Mouse (Mus musculus) CD4-positive, CD25-positive, alpha-beta regulatory T cell, adult 4 months (primary cell): ENCODE data around the gene Gstp1. TPM values are rescaled to one million over a fixed set of nuclear protein-coding genes. Genes with fewer than 3 reads are reported as not detected.

Experiments
- ATAC-seq: one replicate; pipeline ENCODE4 v1.8.0; 2017
- polyA plus RNA-seq, 2 experiments: library from polyadenylated mRNA; unstranded; fragments of 100-300 nt; shearing (Covaris generic); gene quantifications; one replicate each; pipeline ENCODE4 v1.2.1; 2017

Gene Gstp1
- polyA plus RNA-seq, 2 experiments from 2014 or later, result 543 to 655 TPM

DNA sequence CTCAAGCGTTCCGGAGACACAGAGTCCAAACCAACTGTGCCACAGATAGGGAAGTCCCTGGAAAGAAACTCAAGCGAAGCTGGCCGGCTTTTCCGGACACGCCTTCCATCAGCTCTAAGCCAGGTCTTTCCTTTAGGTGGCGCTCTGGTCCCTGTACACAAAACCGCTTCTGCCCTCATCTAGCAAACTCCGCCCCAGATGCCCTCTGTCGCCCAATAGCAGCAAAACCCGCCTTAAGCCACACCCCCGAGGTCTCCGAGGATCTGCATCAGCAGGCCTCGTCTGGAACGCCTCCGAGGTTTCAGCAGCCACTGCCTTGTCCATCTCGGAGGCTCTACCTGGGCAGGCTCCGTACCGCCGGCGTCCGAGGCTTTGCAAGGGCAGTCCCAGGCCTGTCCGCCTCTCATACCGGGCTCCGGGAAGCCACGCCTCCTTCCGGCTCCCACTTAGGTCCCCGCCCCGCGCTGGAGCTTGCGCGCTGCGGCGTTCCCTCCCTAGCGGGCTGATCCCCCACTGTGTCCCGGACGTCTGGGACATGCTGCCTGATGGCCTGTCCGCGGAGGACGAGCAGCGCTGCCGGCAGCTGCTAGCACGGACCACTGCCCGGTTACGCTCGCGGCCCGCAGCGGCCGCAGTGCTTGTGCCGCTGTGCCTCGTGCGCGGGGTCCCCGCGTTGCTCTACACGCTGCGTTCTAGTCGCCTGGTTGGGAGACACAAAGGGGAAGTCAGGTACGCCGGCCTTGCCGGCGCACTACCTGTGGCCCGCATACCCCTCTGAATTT lies 37.5 kb downstream of the Gstp1 start, which contains the start of the genes Nudt8 and Gm49405:
TSS of gene Nudt8 (plus strand) at position 462 of the 782 bp plus-strand sequence.
TSS of gene Gm49405 (plus strand) at position 508 of the 782 bp plus-strand sequence.
- ATAC-seq, result peak; percentile 96

DNA sequence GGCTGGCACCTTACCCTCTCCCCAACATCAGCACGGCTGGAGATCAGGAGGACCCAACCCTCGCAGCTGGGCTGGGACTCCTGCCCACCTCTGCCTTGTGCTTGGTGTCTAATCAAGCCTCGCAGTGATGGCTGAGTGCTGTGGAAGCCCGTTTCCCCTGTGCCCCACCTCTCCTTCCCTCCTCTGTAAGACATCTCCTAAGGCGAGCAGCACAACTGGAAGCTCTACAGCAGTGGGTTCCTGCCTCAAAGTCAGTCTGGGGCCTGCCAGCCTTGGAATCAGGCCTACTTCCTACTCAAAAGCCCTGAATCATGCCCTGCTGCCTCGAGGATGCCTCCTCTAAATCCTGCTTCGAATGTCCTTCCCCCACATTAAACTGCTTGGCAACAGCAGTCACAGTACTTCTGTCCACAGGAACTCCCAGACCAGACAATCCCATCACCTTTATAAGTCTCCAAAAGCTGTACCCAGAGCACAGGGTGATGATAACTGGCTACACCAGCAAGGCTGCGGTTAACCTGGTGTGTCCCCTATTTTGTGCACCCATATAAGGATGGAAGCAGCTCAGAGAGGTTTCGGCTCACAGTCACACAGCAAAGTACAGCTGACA lies 38.6 kb downstream of the Gstp1 start:
- no peak for ATAC-seq

DNA sequence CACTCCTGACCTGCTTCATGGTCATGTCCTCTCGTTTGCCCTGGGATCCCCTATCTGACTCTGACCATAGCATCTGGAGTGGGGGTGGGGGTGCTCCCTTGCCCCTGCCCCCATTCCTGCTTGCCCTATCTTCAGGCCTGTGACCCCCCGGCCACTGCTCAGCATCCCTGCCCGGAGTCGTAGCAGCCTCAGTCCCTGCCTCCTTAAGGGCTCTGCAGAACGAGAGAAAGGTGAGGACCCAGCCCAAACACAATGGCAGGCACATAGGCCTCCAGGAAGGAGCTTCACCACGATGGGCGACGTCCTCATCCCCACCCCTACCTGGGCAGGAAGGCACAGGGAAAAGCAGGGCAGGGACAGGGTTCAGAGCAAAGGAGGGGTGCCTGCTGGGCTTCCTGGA lies 39.5 kb downstream of the Gstp1 start:
- ATAC-seq, result no peak

DNA sequence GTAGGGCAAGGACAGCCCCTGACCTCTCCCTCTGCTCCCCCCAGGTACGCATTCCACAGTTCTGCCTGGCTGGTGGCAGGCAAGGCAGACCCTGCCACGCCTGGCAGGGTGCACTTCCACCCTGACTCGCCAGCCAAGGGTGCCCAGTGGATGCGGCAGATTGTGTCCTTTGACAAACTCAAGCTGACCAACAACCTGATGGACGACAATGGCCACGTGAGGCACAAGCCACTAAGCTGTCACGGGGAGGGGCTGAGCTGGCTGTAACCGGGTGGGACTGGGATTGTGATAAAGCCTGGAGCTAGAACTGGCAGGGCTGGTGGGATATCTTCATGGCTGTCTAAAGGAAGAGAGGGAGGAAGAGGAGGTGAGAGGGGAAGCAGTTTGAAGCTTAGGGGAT lies 40.6 kb downstream of the Gstp1 start:
- ATAC-seq, result no peak

DNA sequence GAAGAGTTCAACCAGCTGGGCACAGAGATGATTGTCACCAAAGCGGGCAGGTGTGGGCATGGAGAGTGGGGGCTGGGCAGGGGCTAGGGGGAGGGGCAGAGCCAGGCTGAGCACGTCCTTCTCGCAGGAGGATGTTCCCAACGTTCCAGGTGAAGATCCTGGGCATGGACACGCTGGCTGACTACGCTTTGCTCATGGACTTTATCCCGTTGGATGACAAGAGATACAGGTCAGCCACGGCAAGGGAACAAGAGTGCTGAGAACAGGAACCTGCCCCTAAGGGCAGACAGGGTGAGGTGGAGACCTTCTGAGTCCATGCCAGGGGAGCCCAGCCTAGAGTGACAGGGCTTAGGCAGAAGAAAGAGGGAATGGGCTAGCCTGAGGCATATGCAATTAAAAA lies 41.0 kb downstream of the Gstp1 start:
- ATAC-seq, result no peak

DNA sequence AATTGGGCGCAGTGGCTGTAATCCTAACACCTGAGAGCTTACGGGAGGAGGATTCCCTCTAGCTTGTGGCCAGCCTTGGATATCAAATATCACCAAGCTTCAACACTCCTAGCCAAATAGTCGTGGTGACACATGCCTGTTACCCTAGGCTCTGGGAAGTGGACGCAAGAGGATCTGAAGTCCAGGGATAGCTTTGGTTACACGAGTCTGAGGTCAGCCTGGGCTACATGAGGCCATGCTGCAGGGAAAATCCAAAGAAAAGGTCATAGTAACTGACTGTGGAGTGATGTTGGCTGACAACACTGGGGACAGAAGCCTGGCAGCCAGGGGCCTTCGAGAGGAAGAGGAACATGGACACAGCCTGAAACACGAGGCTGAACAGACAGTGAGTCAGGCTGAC lies 41.7 kb downstream of the Gstp1 start:
- ATAC-seq, result no peak

DNA sequence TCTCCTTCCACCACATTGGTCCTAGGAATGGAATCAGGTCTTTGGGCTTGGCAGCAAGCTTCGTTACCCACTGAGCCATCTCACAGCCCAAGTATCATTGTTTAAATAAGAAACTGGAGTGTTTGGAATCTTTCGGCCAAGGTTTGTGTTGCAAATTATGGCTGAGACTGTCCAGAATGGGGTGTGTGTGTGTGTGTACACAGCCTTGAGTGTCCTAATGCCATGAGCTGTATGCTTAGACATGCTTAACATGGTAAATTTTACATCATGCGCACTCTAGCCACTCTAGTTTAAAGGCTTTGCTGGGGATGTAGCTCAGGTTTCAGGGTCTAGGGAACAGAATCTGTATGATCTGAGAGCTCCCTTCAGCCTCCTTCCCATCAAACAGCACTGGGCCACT lies 42.3 kb downstream of the Gstp1 start:
- ATAC-seq, result no peak

DNA sequence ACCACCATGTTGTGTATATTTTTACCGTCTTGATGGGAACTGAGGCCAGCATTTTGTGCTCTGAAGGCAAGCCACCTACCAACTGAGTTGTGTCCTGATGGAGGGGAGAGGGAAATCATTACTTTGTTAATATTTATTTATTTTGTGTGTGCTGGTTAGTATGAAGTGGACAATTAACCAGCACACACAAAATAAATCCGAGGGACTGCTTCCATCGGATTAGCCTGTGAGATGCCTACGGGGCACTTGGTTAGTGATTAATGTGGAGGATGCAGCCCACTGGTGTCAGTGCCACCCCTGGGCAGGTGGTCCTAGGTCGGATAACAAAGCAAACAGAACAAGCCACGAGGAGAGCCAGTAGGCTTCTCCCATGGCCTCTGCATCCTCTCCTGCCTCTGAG lies 42.9 kb downstream of the Gstp1 start:
- no peak for ATAC-seq

DNA sequence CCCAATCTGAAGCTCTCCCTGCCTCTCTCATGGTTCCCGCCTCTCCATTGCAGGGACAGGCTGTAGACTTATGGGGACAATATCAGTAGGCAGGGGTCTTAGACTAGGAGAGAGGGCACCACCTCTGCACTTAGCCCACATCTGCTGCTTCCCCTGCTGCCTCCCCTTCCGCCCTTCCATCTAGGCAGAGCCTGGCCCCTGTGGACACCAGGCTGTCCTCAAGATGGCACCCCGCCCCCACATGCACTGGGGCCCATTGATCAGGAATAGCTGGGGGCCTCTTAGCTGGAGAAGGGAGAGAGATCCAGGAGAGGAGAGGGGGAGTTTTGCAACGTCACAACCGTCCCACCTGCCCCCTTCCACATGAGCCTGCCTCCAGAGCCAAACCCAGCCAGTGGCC lies 45.4 kb downstream of the Gstp1 start, which contains the start of gene Tbx10:
TSS of gene Tbx10 (plus strand) at position 337 of the 400 bp plus-strand sequence.
- ATAC-seq, result no peak

DNA sequence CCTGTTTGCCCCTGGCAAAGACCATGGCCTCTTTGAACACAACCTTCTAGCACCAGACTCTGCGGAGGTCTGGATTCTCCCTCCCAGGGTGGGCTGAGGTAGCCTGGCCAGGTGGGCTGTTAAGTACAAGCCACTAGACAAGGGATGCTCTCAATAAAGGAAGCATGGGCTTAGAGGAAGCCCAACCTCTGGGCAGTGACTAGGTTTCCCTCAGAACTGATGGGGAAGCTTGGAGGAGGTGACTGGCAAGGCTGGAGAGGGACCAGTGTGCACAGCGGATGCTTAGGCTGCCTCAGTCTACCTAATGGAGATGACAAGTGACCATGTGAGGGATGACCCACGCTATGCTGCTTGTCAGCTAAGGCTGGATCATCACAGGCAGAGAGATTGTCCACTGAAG lies 45.8 kb downstream of the Gstp1 start:
- no peak for ATAC-seq

DNA sequence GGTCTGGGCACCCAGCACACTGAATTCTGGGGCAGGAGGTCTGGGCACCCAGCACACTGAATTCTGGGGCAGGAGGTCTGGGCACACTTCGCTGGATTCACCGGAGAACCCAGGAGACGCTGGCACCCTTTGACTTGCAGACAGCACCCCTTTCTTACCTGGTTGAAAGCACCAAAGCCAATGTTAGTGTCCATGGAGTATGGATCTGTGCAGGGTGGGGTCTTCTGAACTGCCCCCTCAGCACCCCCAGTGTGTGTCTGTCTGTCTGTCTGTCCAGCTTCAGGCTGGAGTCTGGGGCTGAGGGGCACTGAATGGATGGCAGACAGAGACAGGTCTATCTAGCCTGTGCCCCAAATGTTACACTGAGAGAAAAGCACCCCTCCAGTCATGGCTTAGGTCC lies 46.2 kb downstream of the Gstp1 start:
- ATAC-seq, result no peak

DNA sequence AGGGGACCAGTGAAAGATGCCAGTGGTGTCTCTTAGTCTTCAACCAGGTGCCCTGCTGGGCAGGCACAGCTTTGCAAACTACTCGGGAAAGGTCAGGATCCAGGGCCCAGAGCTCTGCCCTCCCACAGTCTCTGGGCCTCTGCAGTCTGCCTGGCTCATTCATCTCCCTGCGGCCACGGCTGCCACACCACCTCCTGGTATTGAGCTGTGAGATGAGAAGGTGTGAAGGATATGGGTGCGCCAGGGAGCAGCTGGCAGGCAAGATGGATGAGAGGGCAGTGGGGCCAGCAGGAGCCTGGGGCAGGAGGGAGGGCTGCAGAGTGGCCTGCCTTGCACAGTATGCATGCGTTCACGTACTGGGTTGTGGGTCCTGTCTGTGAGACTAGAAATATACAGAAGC lies 47.0 kb downstream of the Gstp1 start:
- ATAC-seq, result no peak

DNA sequence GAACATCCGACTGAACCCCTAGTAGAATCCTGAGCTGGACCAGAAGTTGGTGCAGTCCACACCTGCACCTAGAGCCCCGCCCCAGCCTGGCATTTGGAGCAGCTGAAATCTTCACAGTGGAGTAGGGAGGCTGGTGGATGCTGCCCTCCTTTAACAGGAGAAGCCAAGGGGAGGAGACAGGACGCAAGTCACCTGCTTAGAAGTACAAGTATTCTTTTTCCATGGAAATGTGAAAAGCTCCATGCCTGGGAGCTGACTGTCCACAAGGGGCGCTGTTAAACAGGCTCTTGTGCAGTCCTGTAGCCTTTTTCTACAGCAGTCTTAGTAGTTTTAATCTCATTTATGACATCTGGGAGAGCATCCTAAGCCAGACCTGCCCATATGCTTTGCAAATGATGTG lies 49.0 kb downstream of the Gstp1 start:
- ATAC-seq, result no peak

DNA sequence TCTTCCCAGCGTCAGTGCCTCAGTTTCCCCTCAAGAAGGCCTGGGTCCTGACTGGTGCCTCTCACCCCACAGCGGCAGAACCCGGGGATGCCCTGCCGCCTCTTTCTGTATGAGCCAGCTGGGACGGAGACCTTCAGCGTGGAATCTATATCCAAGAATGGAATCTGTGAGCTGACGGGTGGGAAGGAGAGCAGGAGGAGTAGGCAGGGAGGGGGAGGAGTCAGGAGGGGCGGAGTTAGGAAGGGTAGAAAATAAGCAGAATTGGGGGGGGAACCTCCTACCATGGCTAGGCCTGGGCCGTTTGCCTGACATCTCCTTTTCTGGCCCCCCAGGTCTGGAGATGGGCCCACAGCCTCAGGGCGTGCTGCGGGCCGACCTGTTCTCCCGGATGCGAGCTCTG lies 49.7 kb downstream of the Gstp1 start:
- ATAC-seq, result no peak

DNA sequence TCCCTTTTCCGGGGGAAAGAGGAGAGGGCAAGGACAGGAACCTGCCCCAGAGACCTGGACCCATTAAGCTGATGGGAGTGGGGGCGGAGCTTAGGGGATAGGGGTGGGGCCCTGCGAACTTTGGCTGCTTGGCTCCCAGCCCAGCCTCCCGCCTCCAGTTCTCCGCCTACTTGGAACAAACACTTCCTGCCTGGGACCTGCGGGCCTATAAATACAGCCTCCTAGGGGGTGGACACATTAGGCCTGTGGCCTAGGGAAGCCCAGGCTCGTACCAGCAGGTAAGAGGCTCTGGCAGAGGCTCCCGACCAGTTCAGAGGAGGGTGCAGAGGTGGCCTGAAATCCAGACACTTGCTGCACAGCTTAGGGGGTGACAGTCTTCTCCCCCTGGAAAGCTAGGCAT lies 51.5 kb downstream of the Gstp1 start, which contains the start of gene Acy3:
TSS of gene Acy3 (plus strand) at position 237 of the 400 bp plus-strand sequence.
- no peak for ATAC-seq

Other genes starting within 250 kb of the Gstp1 start
- gene Chka, start 186.2 kb downstream of the Gstp1 start, polyA plus RNA-seq, result 1 to 10 TPM; 2.5 to 3.7 TPM
- 100 to 1,000 TPM in 1 of 2 experiments, 10 to 100 TPM in 1; 51.3 to 100 TPM for gene Tcirg1, start 130.9 kb downstream of the Gstp1 start, polyA plus RNA-seq
- gene Ndufs8, start 125.2 kb downstream of the Gstp1 start, polyA plus RNA-seq, result 100 to 1,000 TPM; 219 to 234 TPM
- under 1 TPM in 1 of 2 experiments, not detected in 1; 0.85 TPM for gene Aldh3b1, start 108.2 kb downstream of the Gstp1 start, polyA plus RNA-seq
- gene Unc93b1, start 102.8 kb downstream of the Gstp1 start, polyA plus RNA-seq, result 10 to 100 TPM; 20.8 to 54.2 TPM
- not detected for gene Aldh3b3, start 79.3 kb downstream of the Gstp1 start, polyA plus RNA-seq
- gene Aldh3b2, start 65.7 kb downstream of the Gstp1 start, polyA plus RNA-seq, result not detected
- gene Acy3, start 51.4 kb downstream of the Gstp1 start, polyA plus RNA-seq, result 1 to 10 TPM in 1 of 2 experiments, not detected in 1; 1.5 TPM
- gene Tbx10, start 45.2 kb downstream of the Gstp1 start, polyA plus RNA-seq, result not detected
- gene Nudt8, start 37.4 kb downstream of the Gstp1 start, polyA plus RNA-seq, result 10 to 100 TPM; 10.7 to 15.2 TPM
- under 1 TPM; 0.78 to 0.96 TPM for gene Gm49405, start 37.4 kb downstream of the Gstp1 start, polyA plus RNA-seq
- gene Doc2g, start 34.7 kb downstream of the Gstp1 start, polyA plus RNA-seq, result 1 to 10 TPM; 1.1 to 2.1 TPM
- gene Ndufv1, start 25.2 kb downstream of the Gstp1 start, polyA plus RNA-seq, result 100 to 1,000 TPM; 109 to 164 TPM
- 1 to 10 TPM; 4.2 to 5.3 TPM for gene Gstp2, start 8.0 kb upstream of the Gstp1 start, polyA plus RNA-seq
- 100 to 1,000 TPM; 158 to 206 TPM for gene Gstp3, start 21.6 kb upstream of the Gstp1 start, polyA plus RNA-seq
- gene Cabp2, start 43.6 kb upstream of the Gstp1 start, polyA plus RNA-seq, result not detected
- 100 to 1,000 TPM; 328 to 403 TPM for gene Cdk2ap2, start 59.2 kb upstream of the Gstp1 start, polyA plus RNA-seq
- gene Pitpnm1, start 62.0 kb upstream of the Gstp1 start, polyA plus RNA-seq, result 100 to 1,000 TPM in 1 of 2 experiments, 10 to 100 TPM in 1; 98.7 to 113 TPM
- gene Aip, start 87.9 kb upstream of the Gstp1 start, polyA plus RNA-seq, result 100 to 1,000 TPM; 179 to 208 TPM
- under 1 TPM in 1 of 2 experiments, not detected in 1; 0.29 TPM for gene Gpr152, start 101.8 kb upstream of the Gstp1 start, polyA plus RNA-seq
- under 1 TPM; 0.79 to 0.92 TPM for gene Cabp4, start 106.0 kb upstream of the Gstp1 start, polyA plus RNA-seq
- 100 to 1,000 TPM; 236 to 310 TPM for gene Coro1b, start 110.6 kb upstream of the Gstp1 start, polyA plus RNA-seq
- 100 to 1,000 TPM; 836 to 870 TPM for gene Ptprcap, start 115.6 kb upstream of the Gstp1 start, polyA plus RNA-seq
- gene Rps6kb2, start 125.4 kb upstream of the Gstp1 start, polyA plus RNA-seq, result 10 to 100 TPM; 31.7 to 39.0 TPM
- gene Carns1, start 137.5 kb upstream of the Gstp1 start, polyA plus RNA-seq, result 10 to 100 TPM in 1 of 2 experiments, 1 to 10 TPM in 1; 9.4 to 11.9 TPM
- gene Tbc1d10c, start 153.3 kb upstream of the Gstp1 start, polyA plus RNA-seq, result 100 to 1,000 TPM; 594 to 924 TPM
- 100 to 1,000 TPM; 835 to 936 TPM for gene Ppp1ca, start 154.1 kb upstream of the Gstp1 start, polyA plus RNA-seq
- 10 to 100 TPM; 63.6 to 83.6 TPM for gene Rad9a, start 163.7 kb upstream of the Gstp1 start, polyA plus RNA-seq
- gene Clcf1, start 176.3 kb upstream of the Gstp1 start, polyA plus RNA-seq, result 10 to 100 TPM; 35.0 to 46.5 TPM
- gene AC109138.7, start 176.4 kb upstream of the Gstp1 start, polyA plus RNA-seq, result not detected
- gene Pold4, start 193.9 kb upstream of the Gstp1 start, polyA plus RNA-seq, result 100 to 1,000 TPM; 117 to 127 TPM
- gene Ssh3, start 231.2 kb upstream of the Gstp1 start, polyA plus RNA-seq, result 10 to 100 TPM in 1 of 2 experiments, 1 to 10 TPM in 1; 8.1 to 15.9 TPM
- 1 to 10 TPM; 2.4 to 2.5 TPM for gene Ankrd13d, start 245.2 kb upstream of the Gstp1 start, polyA plus RNA-seq